Mouse (Mus musculus): ENCODE measurements around the gene Dop1b.
"Not testable (repeated sequence)": the region's sequence is repeated elsewhere in the genome, so short reads cannot be mapped to it uniquely, and the experiment has no call there.

Dop1b gene

GRCm38 (mm10) chr16:93756622-93757021 is 44.9 kb downstream of the Dop1b start:
- no peak for DNase-seq (ENCODE audit: low spot score)

- no peak for DNase-seq (ENCODE audit: low spot score)
Observed at GRCm38 (mm10) chr16:93763378-93763777, 51.7 kb downstream of the Dop1b start.

GRCm38 (mm10) chr16:93764597-93764996 is 52.9 kb downstream of the Dop1b start:
- DNase-seq (ENCODE audit: low spot score), result no peak

- peak; percentile 36 for DNase-seq (ENCODE audit: low spot score)
Observed at GRCm38 (mm10) chr16:93766956-93767355, 55.3 kb downstream of the Dop1b start.

- no peak for DNase-seq (ENCODE audit: low spot score)
Observed at GRCm38 (mm10) chr16:93767548-93767947, 55.8 kb downstream of the Dop1b start.

- DNase-seq (ENCODE audit: low spot score), result no peak
Observed at GRCm38 (mm10) chr16:93769621-93770020, 57.9 kb downstream of the Dop1b start.

GRCm38 (mm10) chr16:93770271-93770926 is 58.7 kb downstream of the Dop1b start:
- no peak for DNase-seq (ENCODE audit: low spot score)

GRCm38 (mm10) chr16:93774658-93775057 is 63.0 kb downstream of the Dop1b start:
- no peak for DNase-seq (ENCODE audit: low spot score)

GRCm38 (mm10) chr16:93776468-93776867 is 64.8 kb downstream of the Dop1b start:
- no peak for DNase-seq (ENCODE audit: low spot score)

- no peak for DNase-seq (ENCODE audit: low spot score)
Observed at GRCm38 (mm10) chr16:93777247-93777999, 65.7 kb downstream of the Dop1b start.

- DNase-seq (ENCODE audit: low spot score), result not testable (repeated sequence)
Observed at GRCm38 (mm10) chr16:93778393-93778792, 66.7 kb downstream of the Dop1b start.

- DNase-seq (ENCODE audit: low spot score), result no peak
Observed at GRCm38 (mm10) chr16:93779554-93779953, 67.8 kb downstream of the Dop1b start.

GRCm38 (mm10) chr16:93780660-93781479 is 69.2 kb downstream of the Dop1b start:
- no peak for DNase-seq (ENCODE audit: low spot score)

- no peak for DNase-seq (ENCODE audit: low spot score)
Observed at GRCm38 (mm10) chr16:93784175-93784574, 72.5 kb downstream of the Dop1b start.

- peak; percentile 52 for DNase-seq (ENCODE audit: low spot score)
Observed at GRCm38 (mm10) chr16:93785805-93786204, 74.1 kb downstream of the Dop1b start.

- no peak for DNase-seq (ENCODE audit: low spot score)
Observed at GRCm38 (mm10) chr16:93788388-93788787, 76.7 kb downstream of the Dop1b start.

- no peak for DNase-seq (ENCODE audit: low spot score)
Observed at GRCm38 (mm10) chr16:93788881-93789280, 77.2 kb downstream of the Dop1b start.

GRCm38 (mm10) chr16:93789971-93790755 is 78.5 kb downstream of the Dop1b start:
- no peak for DNase-seq (ENCODE audit: low spot score)

- DNase-seq (ENCODE audit: low spot score), result no peak
Observed at GRCm38 (mm10) chr16:93792981-93793630, 81.4 kb downstream of the Dop1b start.

GRCm38 (mm10) chr16:93794845-93795244 is 83.1 kb downstream of the Dop1b start:
- no peak for DNase-seq (ENCODE audit: low spot score)

GRCm38 (mm10) chr16:93795391-93795790 is 83.7 kb downstream of the Dop1b start:
- no peak for DNase-seq (ENCODE audit: low spot score)
